8 mouse cellular contexts compared by ENCODE assay signal in the genomic region with DNA sequence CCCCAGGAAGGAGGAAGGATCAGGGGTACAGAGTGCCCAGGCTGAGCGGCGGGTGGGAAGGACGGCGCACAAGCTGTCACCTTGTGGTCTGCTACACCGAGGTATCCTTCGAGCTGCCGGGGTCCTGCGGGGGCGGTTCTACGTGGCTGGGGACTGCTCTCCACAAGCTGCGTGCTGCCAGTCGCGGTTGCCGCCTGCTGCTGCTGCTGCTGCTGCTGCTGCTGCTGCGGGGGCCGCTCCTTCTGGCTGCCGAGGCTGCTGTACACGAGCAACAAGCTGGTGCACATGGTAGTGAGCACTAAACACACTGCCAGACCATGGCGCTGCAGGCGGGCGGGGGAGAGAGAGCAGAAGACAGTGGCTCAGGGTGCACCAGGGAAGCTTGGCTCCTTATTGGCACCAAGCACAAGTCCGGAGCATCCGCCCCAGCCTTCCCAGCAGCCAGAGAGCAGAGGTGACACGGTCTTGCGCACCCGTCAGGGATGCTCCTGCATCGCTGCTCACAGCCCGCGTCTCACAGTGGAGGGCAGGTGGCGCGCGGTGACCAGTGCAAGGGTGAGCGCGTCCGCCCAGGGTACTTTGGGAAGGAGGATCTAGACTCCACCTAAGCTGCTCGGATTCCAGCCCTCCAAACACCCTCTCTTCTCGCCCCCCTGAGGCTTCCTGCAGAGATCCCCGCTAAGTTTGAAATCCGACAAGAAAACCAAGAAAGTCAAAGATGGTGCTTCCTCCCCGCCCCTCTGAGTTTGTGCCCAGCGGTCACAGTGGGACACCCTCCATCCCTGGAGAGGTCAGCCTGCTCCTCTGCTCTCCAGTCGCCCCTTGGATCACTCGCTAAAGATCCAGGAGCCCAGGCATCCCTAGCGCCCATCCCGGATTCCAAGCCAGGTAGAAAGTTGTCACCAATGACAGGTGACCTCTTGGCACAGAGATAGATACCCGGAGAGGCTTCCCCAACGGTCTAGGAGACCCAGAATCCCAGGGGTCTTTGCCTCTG. TPM values are rescaled to one million over a fixed set of nuclear protein-coding genes. Genes with fewer than 3 reads are reported as not detected.
DNase-seq lines count a peak whose midpoint lies in the region; ATAC-seq and TF ChIP-seq lines count a peak whose summit lies in the region.

No protein-coding gene starts in this region.

- H3K36me3 ChIP-seq in lung, embryonic 14.5 days (ENCODE audit: insufficient read depth), result no peaks in the 10 kb centered on the region
- H3K36me3 ChIP-seq in midbrain, embryonic 11.5 days (ENCODE audit: control insufficient read depth, insufficient read depth, low read length), result no peaks in the 10 kb centered on the region

- no peak overlapping the region for H3K27ac ChIP-seq in lung, embryonic 14.5 days (ENCODE audit: low read depth)
- peak overlapping the region; percentile 84 for H3K27ac ChIP-seq in left cerebral cortex, adult 2 months
- H3K27ac ChIP-seq in midbrain, embryonic 11.5 days (ENCODE audit: low read depth, low read length), result no peak overlapping the region

- H3K4me1 ChIP-seq in lung, embryonic 14.5 days (ENCODE audit: insufficient read depth), result no peaks in the 10 kb centered on the region
- H3K4me1 ChIP-seq in midbrain, embryonic 11.5 days (ENCODE audit: control insufficient read depth, insufficient read depth, low read length), result peaks cover 8% of the 10 kb centered on the region; the same call in 1 of the 2 replicates

- peak; percentile 34 for DNase-seq in lung, embryonic 14.5 days
- no peak for DNase-seq in lung, adult 18-20 months
- peak; percentile 66 to 74 for DNase-seq in cerebellum, postnatal 10 days
- DNase-seq in left cerebral cortex, adult 2 months (ENCODE audit: extremely low spot score in 1 of 2, low spot score in 2 of 2), result peak; percentile 62 to 67
- peak; percentile 94 for DNase-seq in midbrain, embryonic 11.5 days (ENCODE audit: low spot score, missing footprints)
- DNase-seq in yolk sac, embryonic 10.5 days (ENCODE audit: low spot score), result peak; percentile 16
- DNase-seq in c-Kit-positive CD71-positive TER-119-positive erythroid progenitor cells, embryonic 14.5 days (ENCODE audit: low spot score), result no peak

- intact Hi-C loops in left cerebral cortex, adult 2 months (cut with DNase I), result loop anchor here (5.0 kb wide), 5 partner anchors 144 to 676 kb away; no protein-coding TSS in a partner anchor

- peaks cover 26% of the 10 kb centered on the region for H3K27me3 ChIP-seq in lung, embryonic 14.5 days (ENCODE audit: insufficient read depth, low read length)
- peaks cover 10% of the 10 kb centered on the region for H3K27me3 ChIP-seq in midbrain, embryonic 11.5 days (ENCODE audit: control insufficient read depth, insufficient read depth, low read length)

- no peaks in the 10 kb centered on the region for H3K9me3 ChIP-seq in lung, embryonic 14.5 days (ENCODE audit: low read depth, low read length)
- no peaks in the 10 kb centered on the region for H3K9me3 ChIP-seq in midbrain, embryonic 11.5 days (ENCODE audit: control insufficient read depth, low read length)

- ATAC-seq in lung, embryonic 14.5 days (ENCODE audit: insufficient read depth), result peak; percentile 72
- peak; percentile 13 to 55; a peak in 2 of 4 replicates for ATAC-seq in hematopoietic stem cell, adult 5-6 weeks (replicated peaks in 1 of 2; ENCODE audit: insufficient read depth in 1 of 2, low FRiP score in 2 of 2, low TSS enrichment in 1 of 2, low read depth in 1 of 2, poor library complexity in 2 of 2, severe bottlenecking in 2 of 2)
- peak; percentile 74 for ATAC-seq in midbrain, embryonic 11.5 days (ENCODE audit: low FRiP score)

- 1% methylated on average over 47 of the region's 47 CpGs for WGBS in lung, embryonic 14.5 days
- under 1% methylated on average over 47 of the region's 47 CpGs for WGBS in midbrain, embryonic 11.5 days

- peak; percentile 25 for TF ChIP-seq CTCF in lung, embryonic 14.5 days (IDR thresholded peaks at IDR 0.05; ENCODE audit: low read depth)
- TF ChIP-seq CTCF in left cerebral cortex, adult 2 months (IDR thresholded peaks at IDR 0.05), result no peak; the same call in 1 of the 2 replicates

- H3K4me2 ChIP-seq in lung, embryonic 14.5 days, result peak overlapping the region; percentile 78
- peak overlapping the region; percentile 98 for H3K4me2 ChIP-seq in midbrain, embryonic 11.5 days

- peak overlapping the region; percentile 39 for H3K4me3 ChIP-seq in lung, embryonic 14.5 days (ENCODE audit: low read depth, low read length)
- peak overlapping the region; percentile 67 for H3K4me3 ChIP-seq in left cerebral cortex, adult 2 months
- peak overlapping the region; percentile 48 for H3K4me3 ChIP-seq in midbrain, embryonic 11.5 days (ENCODE audit: low read depth, low read length)

- H3K9ac ChIP-seq in lung, embryonic 14.5 days, result 0 out of 2 replicates have a peak overlapping the region, but pooled peaks have one; percentile 36
- peak overlapping the region; percentile 59 for H3K9ac ChIP-seq in midbrain, embryonic 11.5 days (ENCODE audit: low read length)

RNA-seq across cellular contexts. Expression of gene St6galnac5, which starts 0.8 kb away (rescaled TPM):
- polyA plus RNA-seq in lung, embryonic 14.5 days (2014; fragmentation: Nextera tagmentation; extraction: Ambion mirVana), result 0.51 and 0.54 TPM in 2 replicates
- total RNA-seq in hematopoietic stem cell, adult 5-6 weeks (2017), result not detected in 2 replicates
- 10 to 100 TPM; 36.8 to 38.0 TPM for total RNA-seq in left cerebral cortex, adult 2 months (2021)
- 2.2 and 2.3 TPM in 2 replicates for polyA plus RNA-seq in midbrain, embryonic 11.5 days (2014; fragmentation: Nextera tagmentation; extraction: Ambion mirVana)

Comparison
In these comparisons a context has a peak if more than half of its experiments do, and no peak if none do; other contexts are left out.
1. DNase-seq: peak in lung, embryonic 14.5 days (single experiment), cerebellum, postnatal 10 days (2 of 2), left cerebral cortex, adult 2 months (2 of 2), midbrain, embryonic 11.5 days (single experiment) and yolk sac, embryonic 10.5 days (single experiment); none in lung, adult 18-20 months (0 of 2) and c-Kit-positive CD71-positive TER-119-positive erythroid progenitor cells, embryonic 14.5 days (single experiment).
2. RNA of gene St6galnac5, which starts 0.8 kb away (total RNA-seq): 36.8 to 38.0 TPM in left cerebral cortex, adult 2 months; not detected in hematopoietic stem cell, adult 5-6 weeks; every median in the first group is over 10 times any median in the second.
3. Peak in every context shown above with its lines, with median percentiles within 50 percentile points of each other: ATAC-seq and H3K4me3 ChIP-seq.